Mouse (Mus musculus): Measurements from ENCODE around the gene Smim13. TPM values are rescaled to one million over a fixed set of nuclear protein-coding genes. Genes with fewer than 3 reads are reported as not detected.

Gene Smim13
- polyA plus RNA-seq, 1 experiment from 2014 or later: 11.0 TPM

GRCm38 (mm10) chr13:41295886-41296285, 46.2 kb downstream of the Smim13 start:
- no peak overlapping the region for H3K4me2 ChIP-seq (replicated peaks; ENCODE audit: low read depth, low read length)
- H3K9ac ChIP-seq (ENCODE audit: low read depth, low read length): no peak overlapping the region
- WGBS: 68% methylated on average over 6 of the region's 6 CpGs
- H3K4me1 ChIP-seq (ENCODE audit: control insufficient read depth, insufficient read depth, low read length): 0 out of 2 replicates have a peak, but pooled peaks cover 2% of the 10 kb centered on the region
- no peak overlapping the region for H3K27ac ChIP-seq (ENCODE audit: low read depth, low read length)
- no peak overlapping the region for H3K4me3 ChIP-seq (ENCODE audit: low read length)
- H3K36me3 ChIP-seq (ENCODE audit: control insufficient read depth, insufficient read depth, low read length): no peaks in the 10 kb centered on the region
- no peak for ATAC-seq (ENCODE audit: low FRiP score, low TSS enrichment)
- no peaks in the 10 kb centered on the region for H3K27me3 ChIP-seq (ENCODE audit: control insufficient read depth, insufficient read depth, low read length)
- H3K9me3 ChIP-seq (ENCODE audit: control insufficient read depth, low read length): no peaks in the 10 kb centered on the region

- no peaks in the 10 kb centered on the region for H3K27me3 ChIP-seq (ENCODE audit: control insufficient read depth, insufficient read depth, low read length)
- H3K4me1 ChIP-seq (ENCODE audit: control insufficient read depth, insufficient read depth, low read length): 0 out of 2 replicates have a peak, but pooled peaks cover 2% of the 10 kb centered on the region
- WGBS: 87% methylated on average over 10 of the region's 10 CpGs
- ATAC-seq (ENCODE audit: low FRiP score, low TSS enrichment): no peak
- H3K9me3 ChIP-seq (ENCODE audit: control insufficient read depth, low read length): no peaks in the 10 kb centered on the region
- H3K9ac ChIP-seq (ENCODE audit: low read depth, low read length): no peak overlapping the region
- no peak overlapping the region for H3K27ac ChIP-seq (ENCODE audit: low read depth, low read length)
- H3K36me3 ChIP-seq (ENCODE audit: control insufficient read depth, insufficient read depth, low read length): no peaks in the 10 kb centered on the region
- no peak overlapping the region for H3K4me3 ChIP-seq (ENCODE audit: low read length)
- H3K4me2 ChIP-seq (replicated peaks; ENCODE audit: low read depth, low read length): no peak overlapping the region
Observed at GRCm38 (mm10) chr13:41296396-41296795, 46.8 kb downstream of the Smim13 start.

GRCm38 (mm10) chr13:41298533-41298932, 48.9 kb downstream of the Smim13 start:
- no peaks in the 10 kb centered on the region for H3K36me3 ChIP-seq (ENCODE audit: control insufficient read depth, insufficient read depth, low read length)
- WGBS: 29% methylated on average over 2 of the region's 2 CpGs
- no peak for ATAC-seq (ENCODE audit: low FRiP score, low TSS enrichment)
- H3K27me3 ChIP-seq (ENCODE audit: control insufficient read depth, insufficient read depth, low read length): no peaks in the 10 kb centered on the region
- no peaks in the 10 kb centered on the region for H3K9me3 ChIP-seq (ENCODE audit: control insufficient read depth, low read length)
- no peak overlapping the region for H3K4me2 ChIP-seq (replicated peaks; ENCODE audit: low read depth, low read length)
- no peak overlapping the region for H3K27ac ChIP-seq (ENCODE audit: low read depth, low read length)
- no peak overlapping the region for H3K9ac ChIP-seq (ENCODE audit: low read depth, low read length)
- no peak overlapping the region for H3K4me3 ChIP-seq (ENCODE audit: low read length)
- 0 out of 2 replicates have a peak, but pooled peaks cover 2% of the 10 kb centered on the region for H3K4me1 ChIP-seq (ENCODE audit: control insufficient read depth, insufficient read depth, low read length)

- no peaks in the 10 kb centered on the region for H3K36me3 ChIP-seq (ENCODE audit: control insufficient read depth, insufficient read depth, low read length)
- no peak overlapping the region for H3K27ac ChIP-seq (ENCODE audit: low read depth, low read length)
- H3K9ac ChIP-seq (ENCODE audit: low read depth, low read length): no peak overlapping the region
- no peak overlapping the region for H3K4me3 ChIP-seq (ENCODE audit: low read length)
- no peak overlapping the region for H3K4me2 ChIP-seq (replicated peaks; ENCODE audit: low read depth, low read length)
- no peaks in the 10 kb centered on the region for H3K9me3 ChIP-seq (ENCODE audit: control insufficient read depth, low read length)
- H3K27me3 ChIP-seq (ENCODE audit: control insufficient read depth, insufficient read depth, low read length): no peaks in the 10 kb centered on the region
- 46% methylated on average over 5 of the region's 5 CpGs for WGBS
- H3K4me1 ChIP-seq (ENCODE audit: control insufficient read depth, insufficient read depth, low read length): 0 out of 2 replicates have a peak, but pooled peaks cover 2% of the 10 kb centered on the region
- ATAC-seq (ENCODE audit: low FRiP score, low TSS enrichment): no peak
Observed at GRCm38 (mm10) chr13:41298996-41299395, 49.4 kb downstream of the Smim13 start.

- ATAC-seq (ENCODE audit: low FRiP score, low TSS enrichment): no peak
- 0 out of 2 replicates have a peak, but pooled peaks cover 2% of the 10 kb centered on the region for H3K4me1 ChIP-seq (ENCODE audit: control insufficient read depth, insufficient read depth, low read length)
- 69% methylated on average over 4 of the region's 4 CpGs for WGBS
- no peaks in the 10 kb centered on the region for H3K9me3 ChIP-seq (ENCODE audit: control insufficient read depth, low read length)
- H3K4me2 ChIP-seq (replicated peaks; ENCODE audit: low read depth, low read length): no peak overlapping the region
- H3K27ac ChIP-seq (ENCODE audit: low read depth, low read length): no peak overlapping the region
- H3K27me3 ChIP-seq (ENCODE audit: control insufficient read depth, insufficient read depth, low read length): no peaks in the 10 kb centered on the region
- no peak overlapping the region for H3K4me3 ChIP-seq (ENCODE audit: low read length)
- no peaks in the 10 kb centered on the region for H3K36me3 ChIP-seq (ENCODE audit: control insufficient read depth, insufficient read depth, low read length)
- no peak overlapping the region for H3K9ac ChIP-seq (ENCODE audit: low read depth, low read length)
Observed at GRCm38 (mm10) chr13:41300037-41300436, 50.4 kb downstream of the Smim13 start.

- no peak overlapping the region for H3K9ac ChIP-seq (ENCODE audit: low read depth, low read length)
- no peaks in the 10 kb centered on the region for H3K36me3 ChIP-seq (ENCODE audit: control insufficient read depth, insufficient read depth, low read length)
- ATAC-seq (ENCODE audit: low FRiP score, low TSS enrichment): no peak
- no peak overlapping the region for H3K4me2 ChIP-seq (replicated peaks; ENCODE audit: low read depth, low read length)
- no peaks in the 10 kb centered on the region for H3K4me1 ChIP-seq (ENCODE audit: control insufficient read depth, insufficient read depth, low read length)
- no peaks in the 10 kb centered on the region for H3K27me3 ChIP-seq (ENCODE audit: control insufficient read depth, insufficient read depth, low read length)
- no peaks in the 10 kb centered on the region for H3K9me3 ChIP-seq (ENCODE audit: control insufficient read depth, low read length)
- H3K4me3 ChIP-seq (ENCODE audit: low read length): no peak overlapping the region
- H3K27ac ChIP-seq (ENCODE audit: low read depth, low read length): no peak overlapping the region
- WGBS: 64% methylated on average over 10 of the region's 10 CpGs
Observed at GRCm38 (mm10) chr13:41302716-41303115, 53.1 kb downstream of the Smim13 start.

- no peak for ATAC-seq (ENCODE audit: low FRiP score, low TSS enrichment)
- no peak overlapping the region for H3K9ac ChIP-seq (ENCODE audit: low read depth, low read length)
- WGBS: 84% methylated on average over 5 of the region's 5 CpGs
- H3K36me3 ChIP-seq (ENCODE audit: control insufficient read depth, insufficient read depth, low read length): peaks cover 15% of the 10 kb centered on the region
- H3K4me2 ChIP-seq (replicated peaks; ENCODE audit: low read depth, low read length): no peak overlapping the region
- H3K27me3 ChIP-seq (ENCODE audit: control insufficient read depth, insufficient read depth, low read length): no peaks in the 10 kb centered on the region
- no peaks in the 10 kb centered on the region for H3K9me3 ChIP-seq (ENCODE audit: control insufficient read depth, low read length)
- no peak overlapping the region for H3K4me3 ChIP-seq (ENCODE audit: low read length)
- H3K27ac ChIP-seq (ENCODE audit: low read depth, low read length): no peak overlapping the region
- H3K4me1 ChIP-seq (ENCODE audit: control insufficient read depth, insufficient read depth, low read length): no peaks in the 10 kb centered on the region
Observed at GRCm38 (mm10) chr13:41320749-41321148, 71.1 kb downstream of the Smim13 start.

GRCm38 (mm10) chr13:41321433-41321832, 71.8 kb downstream of the Smim13 start:
- 78% methylated on average over 3 of the region's 3 CpGs for WGBS
- Histone ChIP-seq H3K9ac (ENCODE audit: low read depth, low read length) (no peak overlapping the region), H3K9me3 (ENCODE audit: control insufficient read depth, low read length) (no peaks in the 10 kb centered on the region), H3K27me3 (ENCODE audit: control insufficient read depth, insufficient read depth, low read length) (no peaks in the 10 kb centered on the region), H3K36me3 (ENCODE audit: control insufficient read depth, insufficient read depth, low read length) (peaks cover 8% of the 10 kb centered on the region), H3K4me3 (ENCODE audit: low read length) (no peak overlapping the region), H3K4me1 (ENCODE audit: control insufficient read depth, insufficient read depth, low read length) (no peaks in the 10 kb centered on the region), H3K4me2 (replicated peaks; ENCODE audit: low read depth, low read length) (no peak overlapping the region), H3K27ac (ENCODE audit: low read depth, low read length) (no peak overlapping the region)
- ATAC-seq (ENCODE audit: low FRiP score, low TSS enrichment): no peak

- no peaks in the 10 kb centered on the region for H3K27me3 ChIP-seq (ENCODE audit: control insufficient read depth, insufficient read depth, low read length)
- no peak overlapping the region for H3K4me3 ChIP-seq (ENCODE audit: low read length)
- no peak overlapping the region for H3K9ac ChIP-seq (ENCODE audit: low read depth, low read length)
- WGBS: 72% methylated on average over 4 of the region's 4 CpGs
- no peak overlapping the region for H3K27ac ChIP-seq (ENCODE audit: low read depth, low read length)
- H3K36me3 ChIP-seq (ENCODE audit: control insufficient read depth, insufficient read depth, low read length): no peaks in the 10 kb centered on the region
- ATAC-seq (ENCODE audit: low FRiP score, low TSS enrichment): no peak
- H3K4me2 ChIP-seq (replicated peaks; ENCODE audit: low read depth, low read length): no peak overlapping the region
- H3K4me1 ChIP-seq (ENCODE audit: control insufficient read depth, insufficient read depth, low read length): no peaks in the 10 kb centered on the region
- no peaks in the 10 kb centered on the region for H3K9me3 ChIP-seq (ENCODE audit: control insufficient read depth, low read length)
Observed at GRCm38 (mm10) chr13:41324631-41325030, 75.0 kb downstream of the Smim13 start.
